Comparison of ENCODE assay signal across 8 mouse cellular contexts in genomic region chr3:145759379-145760209, GRCm38 (mm10). TPM values are rescaled to one million over a fixed set of nuclear protein-coding genes. Genes with fewer than 3 reads are reported as not detected.
DNase-seq lines count a peak whose midpoint lies in the region; ATAC-seq lines count a peak whose summit lies in the region.

No protein-coding gene starts in this region.

- H3K4me1 ChIP-seq in heart, embryonic 10.5 days, result peaks cover 31% of the 10 kb centered on the region
- no peaks in the 10 kb centered on the region for H3K4me1 ChIP-seq in embryonic facial prominence, embryonic 11.5 days (ENCODE audit: control insufficient read depth, insufficient read depth, low read length)

- ATAC-seq in embryonic facial prominence, embryonic 11.5 days (replicated peaks; ENCODE audit: insufficient number of reproducible peaks, low FRiP score, low TSS enrichment, low read depth), result 0 out of 2 replicates have a peak, but pooled peaks have one; percentile 27
- no peak for ATAC-seq in granulocyte monocyte progenitor cell, adult 5-6 weeks (replicated peaks; ENCODE audit: poor library complexity, severe bottlenecking)

- WGBS in heart, embryonic 10.5 days, result 13% methylated on average over 14 of the region's 14 CpGs
- 13% methylated on average over 14 of the region's 14 CpGs for WGBS in embryonic facial prominence, embryonic 11.5 days

- peak overlapping the region; percentile 80 for H3K9ac ChIP-seq in embryonic facial prominence, embryonic 11.5 days (replicated peaks; ENCODE audit: low read length)

- H3K36me3 ChIP-seq in heart, embryonic 10.5 days, result no peaks in the 10 kb centered on the region
- no peaks in the 10 kb centered on the region for H3K36me3 ChIP-seq in embryonic facial prominence, embryonic 11.5 days (replicated peaks; ENCODE audit: control insufficient read depth, insufficient read depth, low read depth, low read length)

- H3K4me3 ChIP-seq in heart, embryonic 10.5 days, result peak overlapping the region; percentile 83
- H3K4me3 ChIP-seq in embryonic facial prominence, embryonic 11.5 days (ENCODE audit: low read depth, low read length), result peak overlapping the region; percentile 58

- no peak for DNase-seq in heart, embryonic 10.5 days (ENCODE audit: low spot score)
- no peak for DNase-seq in heart, postnatal 25 days (ENCODE audit: low spot score)
- DNase-seq in 3T3-L1 (ENCODE audit: low read depth, low spot score), result peak; percentile 14
- DNase-seq in embryonic facial prominence, embryonic 11.5 days (ENCODE audit: low spot score), result no peak
- peak; percentile 27 to 80 for DNase-seq in left cerebral cortex, postnatal 25 days (ENCODE audit: low spot score in 2 of 2)
- peak; percentile 35 to 41 for DNase-seq in right cerebral cortex, adult 2 months (ENCODE audit: low spot score in 2 of 2)
- DNase-seq in adrenal gland, adult 8-10 months, result no peak

- H3K27me3 ChIP-seq in heart, embryonic 10.5 days (ENCODE audit: insufficient read depth, poor library complexity, severe bottlenecking), result peaks cover 23% of the 10 kb centered on the region
- peaks cover 2% of the 10 kb centered on the region; the same call in 1 of the 2 replicates for H3K27me3 ChIP-seq in embryonic facial prominence, embryonic 11.5 days (ENCODE audit: control insufficient read depth, insufficient read depth, low read length)

- peak overlapping the region; percentile 100 for H3K4me2 ChIP-seq in embryonic facial prominence, embryonic 11.5 days (ENCODE audit: low read depth, low read length)

- peak overlapping the region; percentile 97 for H3K27ac ChIP-seq in heart, embryonic 10.5 days
- no peak overlapping the region for H3K27ac ChIP-seq in embryonic facial prominence, embryonic 11.5 days (replicated peaks; ENCODE audit: low read depth, low read length)

- intact Hi-C loops in heart, postnatal 25 days (cut with DNase I), result no loop called here
- intact Hi-C loops in left cerebral cortex, postnatal 25 days (cut with DNase I), result loop anchor here (1.0 to 2.0 kb wide), 3 partner anchors 54 to 109 kb away; no protein-coding TSS in a partner anchor

- no peaks in the 10 kb centered on the region for H3K9me3 ChIP-seq in heart, embryonic 10.5 days
- no peaks in the 10 kb centered on the region for H3K9me3 ChIP-seq in embryonic facial prominence, embryonic 11.5 days (replicated peaks; ENCODE audit: control insufficient read depth, low read length)

RNA-seq across cellular contexts. Expression of gene Ddah1, which starts 1.1 kb away (rescaled TPM):
- 55.0 and 56.3 TPM in 2 replicates for polyA plus RNA-seq in heart, embryonic 10.5 days (2016; fragmentation: Nextera tagmentation; extraction: Ambion mirVana)
- total RNA-seq in heart, postnatal 25 days (2021), result 1 to 10 TPM; 8.6 to 9.6 TPM
- 23.7 and 28.0 TPM in 2 replicates for polyA plus RNA-seq in embryonic facial prominence, embryonic 11.5 days (2014; fragmentation: Nextera tagmentation; extraction: Ambion mirVana)
- total RNA-seq in left cerebral cortex, postnatal 25 days (2021), result 10 to 100 TPM; 63.8 to 65.5 TPM
- not detected in 2 replicates for total RNA-seq in granulocyte monocyte progenitor cell, adult 5-6 weeks (2014; fragmentation: Nextera tagmentation)
- not detected in 2 replicates for total RNA-seq in granulocyte monocyte progenitor cell, adult 5-6 weeks (2017)
- 1 to 10 TPM; 3.1 to 4.1 (median 3.3) TPM for total RNA-seq in adrenal gland, adult 8-10 months (2022)

Comparison
In these comparisons a context has a peak if more than half of its experiments do, and no peak if none do; other contexts are left out.
1. DNase-seq: peak in 3T3-L1 (single experiment), left cerebral cortex, postnatal 25 days (2 of 2) and right cerebral cortex, adult 2 months (2 of 2); none in heart, embryonic 10.5 days (single experiment), heart, postnatal 25 days (single experiment), embryonic facial prominence, embryonic 11.5 days (single experiment) and adrenal gland, adult 8-10 months (single experiment).
2. RNA of gene Ddah1, which starts 1.1 kb away (total RNA-seq): 63.8 to 65.5 TPM in left cerebral cortex, postnatal 25 days; 8.6 to 9.6 TPM in heart, postnatal 25 days, 3.1 to 4.1 TPM in adrenal gland, adult 8-10 months and not detected in granulocyte monocyte progenitor cell, adult 5-6 weeks; every median in the first group is over 4 times any median in the second.